Mouse (Mus musculus) cerebellum, adult 2 months (tissue): ENCODE data around the gene H2-T3.

Experiments
- CTCF ChIP-seq: fragments of 200-500 bp; IDR thresholded peaks from 2 replicates; pipeline ENCODE4 v1.5.1; 2011; ENCODE audit warnings: low read depth, mild to moderate bottlenecking, control low read depth, low read length, moderate library complexity, borderline replicate concordance; ENCODE audit not compliant: insufficient read depth
- POLR2A ChIP-seq: fragments of 200-500 bp; IDR thresholded peaks from 2 replicates; pipeline ENCODE4 v1.6.1; 2011; ENCODE audit warnings: low read length, control low read depth, borderline replicate concordance; ENCODE audit not compliant: insufficient read depth

DNA sequence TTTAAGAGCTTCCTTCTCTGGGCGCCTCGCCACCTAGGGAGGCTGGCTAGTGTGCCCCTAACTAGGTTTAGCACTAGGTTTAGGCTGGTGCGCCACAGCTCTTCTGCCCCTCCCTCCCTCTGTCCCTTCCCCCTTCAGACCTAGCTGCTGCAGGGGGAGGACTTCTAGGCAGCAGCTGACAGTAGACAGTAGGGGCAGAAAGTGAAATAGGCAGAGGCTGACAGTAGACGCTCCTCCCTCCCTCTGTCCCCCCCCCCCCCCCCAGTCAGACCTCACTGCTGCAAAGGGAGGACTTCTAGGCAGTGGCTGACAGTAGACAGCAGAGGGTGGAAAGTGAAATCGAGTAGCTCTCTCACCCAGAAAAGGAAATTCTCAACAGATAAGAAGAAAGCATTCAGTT is 39.0 kb upstream of the H2-T3 start:
- TF ChIP-seq POLR2A (no peak), CTCF (no peak)
